Mouse (Mus musculus) ES-E14 (cell line): ENCODE results near the gene Fsip1. TPM values are rescaled to one million over a fixed set of nuclear protein-coding genes. Genes with fewer than 3 reads are reported as not detected.

Experiments used
- DNase-seq: peaks from one replicate; pipeline ENCODE4 v3.0.0-alpha.2; 2013; ENCODE audit warnings: low read depth, low spot score
- H3K27ac ChIP-seq: 2 replicates; pipeline ENCODE4 v1.5.1; 2012; ENCODE audit warnings: low read depth, mild to moderate bottlenecking, low read length, moderate library complexity, mixed read lengths; ENCODE audit not compliant: poor library complexity, insufficient read depth, severe bottlenecking
- H3K36me3 ChIP-seq: 2 replicates; pipeline ENCODE4 v1.6.1; 2012; ENCODE audit warnings: mild to moderate bottlenecking, low read length, moderate library complexity, mixed read lengths; ENCODE audit not compliant: control insufficient read depth, poor library complexity, insufficient read depth, severe bottlenecking
- H3K4me1 ChIP-seq, 2 experiments: fragments of 150-350 bp in 1 of 2; sonication (generic) in 1 of 2; 2 replicates each; pipeline ENCODE4 v1.6.1; 2012; ENCODE audit warnings: low read length in 2 of 2, mild to moderate bottlenecking in 1 of 2, mixed read lengths in 1 of 2; ENCODE audit not compliant: control insufficient read depth in 2 of 2, insufficient read depth in 2 of 2, poor library complexity in 1 of 2
- H3K4me3 ChIP-seq, 2 experiments: fragments of 150-350 bp in 1 of 2; sonication (generic) in 1 of 2; 2 replicates each; pipeline ENCODE4 v1.5.1; 2012; ENCODE audit warnings: low read length in 2 of 2, low read depth in 1 of 2, mild to moderate bottlenecking in 1 of 2, mixed read lengths in 1 of 2; ENCODE audit not compliant: insufficient read depth in 1 of 2, poor library complexity in 1 of 2, severe bottlenecking in 1 of 2
- H3K9ac ChIP-seq: 2 replicates; pipeline ENCODE4 v1.6.1; 2012; ENCODE audit warnings: low read depth, mild to moderate bottlenecking, low read length, mixed read lengths; ENCODE audit not compliant: poor library complexity, insufficient read depth, severe bottlenecking
- H3K9me3 ChIP-seq: fragments of 150-350 bp; sonication (generic); 2 replicates; pipeline ENCODE4 v1.6.1; 2012; ENCODE audit warnings: low read depth, mild to moderate bottlenecking, low read length; ENCODE audit not compliant: control insufficient read depth, insufficient read depth
- CHD2 ChIP-seq: IDR thresholded peaks from 2 replicates; pipeline ENCODE4 v1.6.1; 2014; ENCODE audit warnings: mild to moderate bottlenecking, low read depth, low read length, inconsistent platforms
- HCFC1 ChIP-seq: IDR thresholded peaks from 2 replicates; pipeline ENCODE4 v1.6.1; 2012; ENCODE audit warnings: low read length, inconsistent platforms, borderline replicate concordance; ENCODE audit not compliant: insufficient read depth
- MAFK ChIP-seq: IDR thresholded peaks from 2 replicates; pipeline ENCODE4 v1.6.1; 2014; ENCODE audit warnings: mild to moderate bottlenecking, low read depth, low read length, inconsistent platforms; ENCODE audit not compliant: insufficient read depth
- ZC3H11A ChIP-seq: IDR thresholded peaks from 2 replicates; pipeline ENCODE4 v1.6.1; 2012; ENCODE audit warnings: low read depth, mild to moderate bottlenecking, inconsistent platforms, low read length, borderline replicate concordance
- ZNF384 ChIP-seq: IDR thresholded peaks from 2 replicates; pipeline ENCODE4 v1.6.1; 2012; ENCODE audit warnings: low read depth, low read length, inconsistent platforms
- in situ Hi-C, 2 experiments: fragments of 600-800 bp; cut with MboI; formaldehyde crosslinking; loops; one replicate each; pipeline ENCODE4 v1.15.1; 2025; ENCODE audit warnings: low sequenced_read_pairs in 2 of 2, inconsistent platforms in 1 of 2; ENCODE audit not compliant: unreplicated experiment in 2 of 2
- total RNA-seq: library from RNA; depleted of rRNA; stranded (reverse); fragments of 300-350 nt; gene quantifications from 2 replicates; pipeline ENCODE4 v1.2.3, GENCODE M21; 2012

Gene Fsip1
- total RNA-seq, 1 experiment: 0.85 TPM

- DNase-seq: no peak
- in situ Hi-C loops: no loop called here
- Histone ChIP-seq H3K4me3 (no peak overlapping the region), H3K9me3 (no peaks in the 10 kb centered on the region), H3K36me3 (no peaks in the 10 kb centered on the region), H3K27ac (no peak overlapping the region), H3K4me1 (no peaks in the 10 kb centered on the region; a peak in 2 of 4 replicates), H3K9ac (no peak overlapping the region)
- no peak for TF ChIP-seq ZNF384
- no peak for TF ChIP-seq MAFK
- TF ChIP-seq CHD2: no peak
- TF ChIP-seq ZC3H11A: no peak
- TF ChIP-seq HCFC1: no peak
Observed at GRCm38 (mm10) chr2:118301656-118302055, 44.9 kb upstream of the Fsip1 start.

GRCm38 (mm10) chr2:118301041-118301545 lies 44.3 kb upstream of the Fsip1 start:
- Histone ChIP-seq H3K4me1 (no peaks in the 10 kb centered on the region), H3K36me3 (no peaks in the 10 kb centered on the region), H3K4me3 (no peak overlapping the region), H3K9me3 (no peaks in the 10 kb centered on the region), H3K9ac (no peak overlapping the region), H3K27ac (no peak overlapping the region)
- TF ChIP-seq MAFK (no peak), ZC3H11A (no peak), HCFC1 (no peak), ZNF384 (no peak), CHD2 (no peak)
- in situ Hi-C loops: no loop called here
- no peak for DNase-seq

- no peak overlapping the region for H3K9ac ChIP-seq
- H3K36me3 ChIP-seq: no peaks in the 10 kb centered on the region
- in situ Hi-C loops: no loop called here
- no peaks in the 10 kb centered on the region for H3K9me3 ChIP-seq
- no peak for DNase-seq
- no peak overlapping the region for H3K4me3 ChIP-seq
- no peak overlapping the region for H3K27ac ChIP-seq
- no peaks in the 10 kb centered on the region for H3K4me1 ChIP-seq
- TF ChIP-seq ZC3H11A: no peak
- TF ChIP-seq CHD2: no peak
- TF ChIP-seq ZNF384: no peak
- no peak for TF ChIP-seq HCFC1
- TF ChIP-seq MAFK: no peak
Observed at GRCm38 (mm10) chr2:118299981-118300380, 43.2 kb upstream of the Fsip1 start.

GRCm38 (mm10) chr2:118298601-118299000 lies 41.8 kb upstream of the Fsip1 start:
- in situ Hi-C loops: no loop called here
- Histone ChIP-seq H3K27ac (no peak overlapping the region), H3K4me3 (no peak overlapping the region), H3K9ac (no peak overlapping the region), H3K9me3 (no peaks in the 10 kb centered on the region), H3K36me3 (no peaks in the 10 kb centered on the region), H3K4me1 (no peaks in the 10 kb centered on the region)
- TF ChIP-seq CHD2 (no peak), MAFK (no peak), ZNF384 (no peak), ZC3H11A (no peak), HCFC1 (no peak)
- DNase-seq: no peak

- Histone ChIP-seq H3K27ac (no peak overlapping the region), H3K4me1 (no peaks in the 10 kb centered on the region), H3K9ac (no peak overlapping the region), H3K4me3 (no peak overlapping the region), H3K9me3 (no peaks in the 10 kb centered on the region), H3K36me3 (no peaks in the 10 kb centered on the region)
- in situ Hi-C loops: no loop called here
- TF ChIP-seq CHD2 (no peak), ZC3H11A (no peak), MAFK (no peak), ZNF384 (no peak), HCFC1 (no peak)
- no peak for DNase-seq
Observed at GRCm38 (mm10) chr2:118297966-118298365, 41.2 kb upstream of the Fsip1 start.
